Mouse (Mus musculus) spleen, postnatal 36 days (tissue): ENCODE data around the gene Rorc.

ENCODE experiments used
- DNase-seq, 2 experiments: peaks; one replicate each; pipeline ENCODE4 v3.0.0; 2022; ENCODE audit warnings: low spot score in 2 of 2, mixed read lengths in 1 of 2

The Rorc gene

DNA sequence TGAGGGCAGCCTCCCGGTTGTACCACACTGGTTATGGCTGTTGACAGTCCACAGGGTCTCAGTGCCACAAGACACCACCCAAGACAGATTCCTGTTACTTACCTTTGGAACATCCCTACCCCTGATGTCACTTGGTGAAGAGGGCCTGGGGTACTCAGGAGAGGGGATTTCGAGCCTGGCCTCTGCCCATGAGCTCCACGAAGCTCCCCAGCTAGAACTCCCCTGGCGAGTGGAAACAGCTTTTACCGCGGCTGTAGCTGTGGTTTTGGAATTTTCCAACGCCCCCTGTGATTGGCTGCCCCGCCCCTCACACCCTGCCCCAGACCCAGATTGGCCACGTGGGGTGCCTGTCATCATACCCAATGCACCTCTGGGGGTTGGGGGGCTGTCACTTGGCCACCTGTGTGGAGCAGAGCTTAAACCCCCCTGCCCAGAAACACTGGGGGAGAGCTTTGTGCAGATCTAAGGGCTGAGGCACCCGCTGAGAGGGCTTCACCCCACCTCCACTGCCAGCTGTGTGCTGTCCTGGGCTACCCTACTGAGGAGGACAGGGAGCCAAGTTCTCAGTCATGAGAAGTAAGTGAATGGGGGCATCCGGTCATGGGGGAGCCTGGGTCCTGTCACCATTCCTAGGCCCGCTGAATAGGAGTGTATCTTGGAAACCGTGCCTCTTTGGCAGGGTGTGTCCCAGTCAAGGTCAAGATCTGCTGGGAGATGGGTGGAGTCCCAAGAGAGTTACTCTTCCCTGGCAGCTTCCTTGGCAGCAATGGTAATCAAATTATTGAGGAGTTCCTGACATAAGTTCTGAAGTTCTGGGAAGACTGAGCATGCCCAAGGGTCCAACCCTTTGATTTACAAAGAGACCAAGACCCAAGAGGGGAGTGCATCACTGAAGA lies 4.7 kb downstream of the Rorc start:
- DNase-seq: no peak

- DNase-seq: no peak
Observed at GRCm38 (mm10) chr3:94379831-94380510, 7.4 kb downstream of the Rorc start.

DNA sequence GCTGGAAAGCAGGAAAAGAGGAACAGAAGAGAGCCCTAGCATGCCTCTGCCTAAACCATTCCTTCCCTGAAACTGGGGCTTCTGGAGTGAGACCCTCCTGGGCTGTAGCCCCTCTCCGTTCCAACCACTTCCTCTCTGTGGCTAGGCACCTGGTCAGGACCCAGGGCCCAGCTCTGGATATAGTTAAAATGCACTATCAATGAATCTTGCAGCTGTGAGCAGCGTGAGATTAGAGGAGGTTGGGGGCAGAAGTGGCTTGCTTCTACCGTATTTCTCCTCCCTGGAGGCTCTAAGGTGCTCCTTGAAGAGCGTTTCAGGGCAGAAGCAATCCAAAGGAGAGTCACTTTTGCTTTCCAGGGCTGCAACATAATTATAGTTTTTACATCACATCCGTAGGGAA lies 9.7 kb downstream of the Rorc start:
- DNase-seq: no peak

- DNase-seq: no peak
Observed at GRCm38 (mm10) chr3:94383476-94383875, 10.9 kb downstream of the Rorc start.

GRCm38 (mm10) chr3:94386671-94387070 lies 14.1 kb downstream of the Rorc start:
- no peak for DNase-seq

DNA sequence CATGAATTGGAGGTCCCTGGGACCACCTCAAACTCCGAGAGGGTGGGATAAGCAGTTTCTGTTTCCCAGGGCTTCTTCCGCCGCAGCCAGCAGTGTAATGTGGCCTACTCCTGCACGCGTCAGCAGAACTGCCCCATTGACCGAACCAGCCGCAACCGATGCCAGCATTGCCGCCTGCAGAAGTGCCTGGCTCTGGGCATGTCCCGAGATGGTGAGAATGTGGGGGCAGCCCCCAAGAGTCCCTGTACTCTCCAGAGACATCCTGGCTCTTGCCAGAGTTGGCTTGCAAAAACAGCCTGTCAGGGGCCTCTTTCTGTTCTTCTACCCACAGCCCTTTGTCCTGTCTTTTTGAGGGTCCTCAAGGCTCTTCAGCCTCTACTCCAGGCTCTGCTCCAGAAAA lies 14.8 kb downstream of the Rorc start:
- no peak for DNase-seq

DNA sequence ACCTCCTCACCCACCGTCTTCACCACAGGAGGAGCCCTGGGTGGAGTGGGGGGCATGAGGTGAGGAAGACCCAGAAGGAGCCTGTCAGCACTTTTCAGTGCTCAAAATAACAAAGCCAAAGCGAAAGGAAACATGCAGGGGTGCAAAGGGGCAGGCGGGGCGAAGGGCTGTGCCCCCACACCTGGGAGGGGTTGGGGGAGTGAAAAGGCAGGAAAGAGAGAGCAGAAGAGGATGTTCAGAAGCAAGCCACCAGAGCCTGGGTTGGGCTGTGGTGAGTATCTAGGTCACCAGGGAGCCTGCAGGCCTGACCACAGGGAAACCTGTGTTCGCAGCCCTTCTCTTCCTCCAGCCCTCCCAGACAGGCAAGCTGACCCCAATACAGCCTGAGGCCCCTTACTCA lies 15.5 kb downstream of the Rorc start:
- peak in 1 of 2 experiments; percentile 4 for DNase-seq

- no peak for DNase-seq
Observed at GRCm38 (mm10) chr3:94389420-94389819, 16.8 kb downstream of the Rorc start.

GRCm38 (mm10) chr3:94391001-94391400 lies 18.4 kb downstream of the Rorc start:
- no peak for DNase-seq

- no peak for DNase-seq
Observed at GRCm38 (mm10) chr3:94392128-94392527, 19.5 kb downstream of the Rorc start.

DNA sequence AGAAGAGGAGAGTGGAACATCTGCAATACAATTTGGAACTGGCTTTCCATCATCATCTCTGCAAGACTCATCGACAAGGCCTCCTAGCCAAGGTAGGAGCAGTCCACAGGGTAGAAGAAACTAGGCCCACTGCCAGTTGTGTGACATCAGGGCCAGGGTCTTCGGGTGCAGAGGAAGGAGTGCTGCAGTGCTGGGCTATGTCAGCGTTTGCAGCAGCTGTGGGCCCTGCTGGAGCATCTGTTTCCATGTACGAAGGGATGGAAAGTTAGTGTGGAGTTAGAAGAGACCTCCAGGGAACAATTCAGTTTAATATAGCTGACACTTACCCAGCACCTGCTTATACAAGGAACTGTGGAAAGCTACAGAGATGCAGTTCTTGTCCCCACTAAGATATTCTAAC lies 20.5 kb downstream of the Rorc start:
- no peak for DNase-seq

GRCm38 (mm10) chr3:94396336-94396735 lies 23.7 kb downstream of the Rorc start:
- no peak for DNase-seq

- no peak for DNase-seq
Observed at GRCm38 (mm10) chr3:94396851-94397250, 24.3 kb downstream of the Rorc start.

DNA sequence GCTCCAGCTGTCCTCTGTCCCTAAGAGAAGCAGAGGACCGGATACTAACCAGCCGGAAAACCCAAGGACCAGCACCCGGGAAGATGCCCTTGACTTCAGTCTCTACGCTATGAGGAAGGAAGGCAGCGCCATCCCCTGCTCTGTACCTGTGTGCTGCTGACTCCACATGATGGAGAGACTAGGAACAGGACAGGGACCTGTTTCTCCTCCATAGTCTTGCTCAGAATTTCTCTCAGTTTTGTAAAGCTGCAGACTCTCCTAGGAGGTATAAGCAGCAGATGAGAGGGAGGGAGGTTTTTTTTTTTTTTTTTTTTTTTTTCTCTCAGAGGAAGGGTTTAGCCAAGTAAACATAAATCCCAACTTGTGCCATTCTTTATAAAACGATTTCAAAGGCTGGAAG lies 25.6 kb downstream of the Rorc start, which contains the start of gene Lingo4:
Lingo4 (plus strand) TSS at position 301 of the 400 bp plus-strand sequence.
- DNase-seq: no peak

- DNase-seq: no peak
Observed at GRCm38 (mm10) chr3:94398943-94399481, 26.4 kb downstream of the Rorc start.

DNA sequence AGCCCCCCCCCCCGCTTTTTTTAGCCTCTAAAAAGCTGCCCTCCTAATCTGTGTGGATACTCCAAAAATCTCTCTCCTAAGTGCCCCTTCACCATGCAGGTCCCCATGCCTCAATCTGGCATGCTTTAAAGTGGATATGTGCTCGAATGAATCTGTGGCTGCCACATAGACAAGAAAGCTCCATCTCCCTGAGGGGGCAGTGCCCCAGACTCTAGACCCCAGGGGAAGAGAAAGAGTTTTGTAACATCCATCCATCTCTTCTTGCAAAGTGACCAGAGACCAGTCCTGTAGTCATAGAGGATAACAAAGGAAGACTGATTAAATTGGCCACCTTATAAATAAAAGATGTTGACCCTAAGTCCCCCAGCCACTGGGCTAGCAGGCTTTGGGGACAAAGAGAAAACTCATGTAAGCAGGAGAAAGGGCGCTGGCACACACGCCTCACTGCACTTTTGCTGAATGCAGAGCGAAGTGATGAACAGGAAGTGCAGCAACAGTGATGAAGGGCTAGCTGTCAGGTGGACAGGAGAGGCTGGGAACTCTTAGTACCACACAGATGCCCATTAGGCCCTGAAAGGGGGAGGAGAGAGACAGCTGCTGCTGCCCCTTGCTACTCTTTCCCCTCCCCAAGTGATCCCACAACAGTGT lies 27.2 kb downstream of the Rorc start:
- no peak for DNase-seq

GRCm38 (mm10) chr3:94402451-94402850 lies 29.9 kb downstream of the Rorc start:
- DNase-seq: no peak

DNA sequence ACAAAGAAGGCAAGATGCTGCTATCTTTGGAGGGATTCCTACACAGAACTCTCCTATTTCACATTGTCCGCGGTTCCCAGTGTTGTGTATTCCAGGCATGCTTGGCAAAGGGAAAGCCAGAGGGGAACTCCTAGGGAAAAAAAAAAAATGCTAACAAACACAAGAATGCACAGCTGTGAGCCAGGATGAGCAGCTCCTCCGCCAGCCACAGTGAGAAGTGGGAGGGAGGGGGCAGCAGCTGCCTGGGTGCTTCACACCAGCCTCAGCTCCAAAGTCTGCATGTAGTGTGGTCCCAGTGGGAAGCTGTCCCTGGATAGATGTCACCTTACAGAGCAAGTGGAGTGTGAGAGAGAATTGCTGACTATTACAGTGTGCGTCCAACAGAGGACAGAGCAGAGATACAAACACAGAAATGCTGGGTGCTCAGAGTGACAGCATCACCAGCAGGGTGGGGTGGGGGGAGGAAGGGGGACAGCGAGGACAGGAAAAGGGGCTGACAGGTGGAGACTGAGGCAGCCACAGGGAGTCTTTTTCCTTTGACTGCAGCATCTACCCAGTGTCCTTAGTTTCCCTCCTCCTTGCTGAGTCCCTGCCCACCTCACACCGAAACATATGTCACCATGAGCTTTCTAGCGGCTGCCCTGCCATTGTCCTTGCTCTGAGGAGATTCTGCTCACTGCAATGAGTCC lies 31.9 kb downstream of the Rorc start:
- no peak for DNase-seq

- DNase-seq: no peak
Observed at GRCm38 (mm10) chr3:94405561-94405960, 33.0 kb downstream of the Rorc start.

DNA sequence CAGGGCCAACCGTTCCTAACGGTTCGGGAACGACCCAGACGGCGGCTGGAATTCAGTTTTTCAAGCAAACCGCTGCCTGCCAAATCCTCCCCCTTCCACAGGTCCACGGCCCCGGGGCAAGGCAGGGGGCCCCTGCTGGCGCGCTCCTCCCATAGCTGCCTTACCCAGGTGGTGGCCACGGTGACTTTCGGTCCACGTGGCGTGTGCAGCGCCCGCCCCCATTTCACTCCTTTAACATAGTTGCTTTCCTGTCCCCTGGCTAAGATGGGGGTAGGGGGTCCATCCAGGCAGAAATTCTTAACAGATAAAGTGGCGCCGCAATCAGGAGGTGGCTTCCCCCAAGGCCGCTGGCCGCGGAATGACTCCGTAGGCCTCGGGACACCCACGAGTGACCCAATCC lies 39.9 kb downstream of the Rorc start:
- DNase-seq: no peak

DNA sequence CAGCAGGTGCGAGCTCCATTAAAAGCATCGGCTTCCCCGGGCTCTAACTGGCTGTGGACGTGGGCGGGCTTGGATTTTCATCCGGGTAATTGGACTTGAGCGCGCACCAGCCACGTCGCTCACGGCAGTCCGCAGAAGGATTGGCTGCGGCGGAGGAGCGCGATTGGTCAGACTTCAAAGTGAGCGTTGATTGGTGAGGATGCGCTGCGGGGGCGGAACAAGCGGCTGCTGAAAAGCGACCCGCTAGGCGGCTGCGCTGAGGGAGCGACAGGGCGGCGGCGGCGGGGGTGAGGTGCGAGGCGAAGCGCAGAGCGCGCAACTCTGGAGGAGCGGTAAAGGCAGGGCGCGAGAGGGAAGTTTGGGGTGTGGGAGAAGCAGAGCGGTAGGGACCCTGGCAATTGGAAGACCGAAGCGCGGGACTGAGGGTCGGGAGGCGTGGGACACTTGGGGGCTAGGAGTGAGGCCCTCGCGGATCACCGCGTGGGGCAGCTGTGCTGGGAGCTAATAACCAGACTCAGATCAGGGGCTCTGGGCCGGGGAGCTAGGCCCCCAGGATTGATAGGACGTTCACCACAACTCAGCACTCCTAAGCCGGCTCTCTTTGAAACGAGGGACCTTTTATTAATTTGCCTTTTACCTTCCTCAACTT lies 40.6 kb downstream of the Rorc start, which contains the start of gene Tdrkh:
Tdrkh (plus strand) TSS at position 243 of the 649 bp plus-strand sequence.
- DNase-seq: peak; percentile 90
